Mouse (Mus musculus): Measurements from ENCODE around the gene Nmnat1.

DNA sequence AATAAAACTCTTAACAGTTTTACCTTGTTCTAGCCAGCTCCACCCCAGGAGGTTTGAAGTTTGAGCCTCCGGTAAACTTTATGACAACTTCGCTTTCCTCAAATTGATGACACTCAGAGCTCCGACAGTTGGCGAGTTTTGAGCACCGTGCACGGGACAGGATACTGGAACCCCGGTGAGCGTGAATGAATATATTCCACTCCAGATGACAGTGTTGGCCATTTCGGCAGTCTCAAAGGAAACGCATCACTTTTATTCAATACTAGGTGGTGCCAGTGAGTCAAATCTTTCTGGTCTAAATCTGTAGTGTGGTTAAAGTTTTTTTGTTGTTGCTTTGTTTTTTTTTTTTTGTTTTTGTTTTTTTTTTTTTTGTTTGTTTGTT lies 814 bp upstream of the Nmnat1 start:
- no peak for TF ChIP-seq CTCF (IDR thresholded peaks at IDR 0.05; ENCODE audit: control insufficient read depth, insufficient read depth, low read length)
- no peak for TF ChIP-seq POLR2A (IDR thresholded peaks at IDR 0.05; ENCODE audit: borderline replicate concordance, control insufficient read depth, low read depth, low read length)

Measured in bone marrow, adult 2 months (tissue).